Mouse (Mus musculus): ENCODE results near the gene Tssk1. TPM values are rescaled to one million over a fixed set of nuclear protein-coding genes. Genes with fewer than 3 reads are reported as not detected.

Tssk1 gene
- polyA plus RNA-seq (2014; fragmentation: Nextera tagmentation; extraction: Ambion mirVana), result 0.08 TPM in 1 of 2 replicates, not detected in the other

DNA sequence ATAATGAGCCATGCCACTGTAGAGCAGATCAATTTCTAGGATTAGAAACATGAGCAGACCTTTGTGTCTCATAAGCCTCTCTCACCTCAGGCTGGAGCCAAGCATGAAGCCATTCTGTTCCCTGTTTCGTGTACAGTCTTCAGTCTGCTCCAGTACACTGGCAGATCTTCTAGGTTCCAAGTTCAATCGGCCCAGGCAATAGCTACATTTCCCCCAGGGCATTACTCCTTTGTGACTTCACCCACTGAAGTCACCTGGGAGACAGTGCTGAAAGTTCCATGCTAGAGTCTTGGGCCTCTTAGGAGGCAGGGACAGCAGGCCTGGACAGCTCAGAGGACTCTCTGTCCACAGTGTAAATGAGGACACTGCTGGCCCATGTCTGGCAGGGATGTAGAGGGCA is at the start of gene Tssk1:
Gene Tssk1 (plus strand): TSS at position 301 of the 400 bp plus-strand sequence.
- 89% methylated on average over 2 of the region's 2 CpGs for WGBS
- no peaks in the 10 kb centered on the region for H3K9me3 ChIP-seq (ENCODE audit: control insufficient read depth, low read length)
- no peaks in the 10 kb centered on the region for H3K27me3 ChIP-seq (ENCODE audit: control insufficient read depth, insufficient read depth, low read length)
- no peak within 1 kb of the TSS for H3K9ac ChIP-seq (replicated peaks; ENCODE audit: low read depth, low read length)
- H3K4me1 ChIP-seq (ENCODE audit: control insufficient read depth, insufficient read depth, low read length), result peaks cover 17% of the 10 kb centered on the region
- no peak within 1 kb of the TSS for H3K4me2 ChIP-seq (ENCODE audit: low read depth, low read length)
- ATAC-seq (ENCODE audit: low read depth), result no peak
- no peak within 1 kb of the TSS for H3K27ac ChIP-seq (ENCODE audit: low read depth, low read length)
- H3K36me3 ChIP-seq (ENCODE audit: control insufficient read depth, insufficient read depth, low read length), result no peaks in the 10 kb centered on the region
- no peak within 1 kb of the TSS for H3K4me3 ChIP-seq (ENCODE audit: low read depth, low read length)

- Histone ChIP-seq H3K9me3 (ENCODE audit: control insufficient read depth, low read length) (no peaks in the 10 kb centered on the region), H3K27me3 (ENCODE audit: control insufficient read depth, insufficient read depth, low read length) (no peaks in the 10 kb centered on the region), H3K4me1 (ENCODE audit: control insufficient read depth, insufficient read depth, low read length) (no peaks in the 10 kb centered on the region), H3K27ac (ENCODE audit: low read depth, low read length) (no peak overlapping the region), H3K4me2 (ENCODE audit: low read depth, low read length) (no peak overlapping the region), H3K9ac (replicated peaks; ENCODE audit: low read depth, low read length) (no peak overlapping the region), H3K36me3 (ENCODE audit: control insufficient read depth, insufficient read depth, low read length) (peaks cover 65% of the 10 kb centered on the region), H3K4me3 (ENCODE audit: low read depth, low read length) (no peak overlapping the region)
- 96% methylated on average over 6 of the region's 6 CpGs for WGBS
- ATAC-seq (ENCODE audit: low read depth), result no peak
Observed at GRCm38 (mm10) chr16:17848431-17848830, 45.6 kb upstream of the Tssk1 start.

GRCm38 (mm10) chr16:17848928-17849327 is 45.1 kb upstream of the Tssk1 start:
- Histone ChIP-seq H3K27me3 (ENCODE audit: control insufficient read depth, insufficient read depth, low read length) (no peaks in the 10 kb centered on the region), H3K27ac (ENCODE audit: low read depth, low read length) (0 out of 2 replicates have a peak overlapping the region, but pooled peaks have one; percentile 30), H3K4me1 (ENCODE audit: control insufficient read depth, insufficient read depth, low read length) (no peaks in the 10 kb centered on the region), H3K4me3 (ENCODE audit: low read depth, low read length) (no peak overlapping the region), H3K9me3 (ENCODE audit: control insufficient read depth, low read length) (no peaks in the 10 kb centered on the region), H3K9ac (replicated peaks; ENCODE audit: low read depth, low read length) (no peak overlapping the region), H3K4me2 (ENCODE audit: low read depth, low read length) (no peak overlapping the region), H3K36me3 (ENCODE audit: control insufficient read depth, insufficient read depth, low read length) (peaks cover 62% of the 10 kb centered on the region)
- ATAC-seq (ENCODE audit: low read depth), result peak; percentile 81; the same call in 1 of the 2 replicates
- WGBS, result 20% methylated on average over 1 of the region's 1 CpGs

DNA sequence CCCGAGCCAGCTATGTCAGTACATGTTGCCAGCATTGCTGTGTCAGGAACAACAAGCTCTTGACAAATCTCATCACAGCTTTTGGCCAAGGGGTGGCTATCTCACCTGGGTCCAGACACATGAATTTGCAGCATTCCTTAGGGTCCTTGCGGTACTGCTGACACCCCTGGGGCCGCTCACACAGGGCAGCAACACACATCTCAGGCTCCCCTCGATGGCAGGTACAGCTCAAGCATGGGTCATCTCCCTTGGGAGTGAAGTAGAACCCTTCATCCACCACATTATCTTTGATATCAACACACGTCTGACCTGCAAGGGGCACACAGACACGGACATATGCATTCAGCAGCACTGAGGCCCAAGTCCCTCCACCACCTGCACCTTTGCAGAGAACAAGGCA is 44.5 kb upstream of the Tssk1 start:
- Histone ChIP-seq H3K27me3 (ENCODE audit: control insufficient read depth, insufficient read depth, low read length) (no peaks in the 10 kb centered on the region), H3K4me1 (ENCODE audit: control insufficient read depth, insufficient read depth, low read length) (no peaks in the 10 kb centered on the region), H3K9ac (replicated peaks; ENCODE audit: low read depth, low read length) (no peak overlapping the region), H3K4me2 (ENCODE audit: low read depth, low read length) (no peak overlapping the region), H3K36me3 (ENCODE audit: control insufficient read depth, insufficient read depth, low read length) (peaks cover 56% of the 10 kb centered on the region), H3K27ac (ENCODE audit: low read depth, low read length) (no peak overlapping the region), H3K4me3 (ENCODE audit: low read depth, low read length) (no peak overlapping the region), H3K9me3 (ENCODE audit: control insufficient read depth, low read length) (no peaks in the 10 kb centered on the region)
- ATAC-seq (ENCODE audit: low read depth), result 0 out of 2 replicates have a peak, but pooled peaks have one; percentile 34
- 89% methylated on average over 6 of the region's 6 CpGs for WGBS

DNA sequence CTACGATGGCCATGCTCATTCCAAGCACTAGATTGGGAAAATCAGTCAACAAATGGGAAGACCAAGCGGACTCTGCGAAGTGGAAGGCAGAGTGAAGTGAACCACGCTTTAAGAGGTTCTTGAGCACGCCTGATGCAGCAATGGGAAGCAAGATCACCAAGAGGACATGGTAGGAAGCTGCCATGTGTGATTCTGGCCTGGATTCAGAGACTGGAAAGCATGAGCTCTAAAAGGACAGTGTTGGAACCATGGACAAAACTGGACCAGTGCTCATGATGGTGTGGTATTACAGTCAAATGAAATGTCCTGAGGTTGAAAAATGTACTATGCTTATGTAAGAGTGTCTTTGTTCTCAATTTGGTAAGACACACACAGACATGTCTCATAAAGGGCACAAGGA is 42.7 kb upstream of the Tssk1 start:
- 96% methylated on average over 5 of the region's 5 CpGs for WGBS
- ATAC-seq (ENCODE audit: low read depth), result no peak
- H3K27me3 ChIP-seq (ENCODE audit: control insufficient read depth, insufficient read depth, low read length), result no peaks in the 10 kb centered on the region
- H3K4me2 ChIP-seq (ENCODE audit: low read depth, low read length), result no peak overlapping the region
- no peaks in the 10 kb centered on the region for H3K4me1 ChIP-seq (ENCODE audit: control insufficient read depth, insufficient read depth, low read length)
- H3K9me3 ChIP-seq (ENCODE audit: control insufficient read depth, low read length), result no peaks in the 10 kb centered on the region
- no peak overlapping the region for H3K4me3 ChIP-seq (ENCODE audit: low read depth, low read length)
- peaks cover 52% of the 10 kb centered on the region for H3K36me3 ChIP-seq (ENCODE audit: control insufficient read depth, insufficient read depth, low read length)
- no peak overlapping the region for H3K27ac ChIP-seq (ENCODE audit: low read depth, low read length)
- H3K9ac ChIP-seq (replicated peaks; ENCODE audit: low read depth, low read length), result no peak overlapping the region

DNA sequence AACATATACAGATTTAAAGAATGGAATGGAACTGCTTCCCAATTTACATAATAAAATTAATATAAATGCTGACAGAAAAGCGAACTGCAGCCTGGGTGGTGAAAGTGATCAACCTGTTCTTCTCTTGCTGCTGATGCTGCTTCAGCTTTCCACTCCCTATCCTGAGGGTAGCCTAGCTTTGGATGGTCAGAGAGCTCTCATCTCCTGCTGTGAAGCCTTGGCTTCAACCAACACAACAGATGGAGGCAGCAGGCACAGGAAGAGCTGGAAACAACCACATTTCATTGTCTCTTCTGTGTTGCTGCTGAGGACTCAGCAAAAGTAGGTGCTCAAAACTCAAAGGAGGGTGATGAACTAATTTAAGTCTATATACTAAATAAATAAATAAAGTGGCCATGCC is 42.2 kb upstream of the Tssk1 start:
- H3K36me3 ChIP-seq (ENCODE audit: control insufficient read depth, insufficient read depth, low read length), result peaks cover 52% of the 10 kb centered on the region
- no peaks in the 10 kb centered on the region for H3K27me3 ChIP-seq (ENCODE audit: control insufficient read depth, insufficient read depth, low read length)
- no peak for ATAC-seq (ENCODE audit: low read depth)
- 95% methylated on average over 1 of the region's 1 CpGs for WGBS
- H3K9ac ChIP-seq (replicated peaks; ENCODE audit: low read depth, low read length), result no peak overlapping the region
- no peak overlapping the region for H3K4me3 ChIP-seq (ENCODE audit: low read depth, low read length)
- no peaks in the 10 kb centered on the region for H3K4me1 ChIP-seq (ENCODE audit: control insufficient read depth, insufficient read depth, low read length)
- H3K9me3 ChIP-seq (ENCODE audit: control insufficient read depth, low read length), result no peaks in the 10 kb centered on the region
- no peak overlapping the region for H3K4me2 ChIP-seq (ENCODE audit: low read depth, low read length)
- no peak overlapping the region for H3K27ac ChIP-seq (ENCODE audit: low read depth, low read length)

GRCm38 (mm10) chr16:17853263-17853662 is 40.8 kb upstream of the Tssk1 start:
- no peaks in the 10 kb centered on the region for H3K4me1 ChIP-seq (ENCODE audit: control insufficient read depth, insufficient read depth, low read length)
- no peaks in the 10 kb centered on the region for H3K9me3 ChIP-seq (ENCODE audit: control insufficient read depth, low read length)
- H3K27me3 ChIP-seq (ENCODE audit: control insufficient read depth, insufficient read depth, low read length), result no peaks in the 10 kb centered on the region
- H3K4me2 ChIP-seq (ENCODE audit: low read depth, low read length), result no peak overlapping the region
- no peak overlapping the region for H3K4me3 ChIP-seq (ENCODE audit: low read depth, low read length)
- no peak overlapping the region for H3K27ac ChIP-seq (ENCODE audit: low read depth, low read length)
- 85% methylated on average over 2 of the region's 2 CpGs for WGBS
- H3K36me3 ChIP-seq (ENCODE audit: control insufficient read depth, insufficient read depth, low read length), result peaks cover 54% of the 10 kb centered on the region
- H3K9ac ChIP-seq (replicated peaks; ENCODE audit: low read depth, low read length), result no peak overlapping the region
- no peak for ATAC-seq (ENCODE audit: low read depth)

GRCm38 (mm10) chr16:17857157-17857556 is 36.9 kb upstream of the Tssk1 start:
- no peaks in the 10 kb centered on the region for H3K27me3 ChIP-seq (ENCODE audit: control insufficient read depth, insufficient read depth, low read length)
- H3K4me2 ChIP-seq (ENCODE audit: low read depth, low read length), result no peak overlapping the region
- H3K36me3 ChIP-seq (ENCODE audit: control insufficient read depth, insufficient read depth, low read length), result peaks cover 42% of the 10 kb centered on the region
- H3K4me1 ChIP-seq (ENCODE audit: control insufficient read depth, insufficient read depth, low read length), result no peaks in the 10 kb centered on the region
- H3K9me3 ChIP-seq (ENCODE audit: control insufficient read depth, low read length), result no peaks in the 10 kb centered on the region
- no peak overlapping the region for H3K4me3 ChIP-seq (ENCODE audit: low read depth, low read length)
- H3K27ac ChIP-seq (ENCODE audit: low read depth, low read length), result no peak overlapping the region
- no peak overlapping the region for H3K9ac ChIP-seq (replicated peaks; ENCODE audit: low read depth, low read length)
- ATAC-seq (ENCODE audit: low read depth), result no peak
- 95% methylated on average over 7 of the region's 7 CpGs for WGBS

DNA sequence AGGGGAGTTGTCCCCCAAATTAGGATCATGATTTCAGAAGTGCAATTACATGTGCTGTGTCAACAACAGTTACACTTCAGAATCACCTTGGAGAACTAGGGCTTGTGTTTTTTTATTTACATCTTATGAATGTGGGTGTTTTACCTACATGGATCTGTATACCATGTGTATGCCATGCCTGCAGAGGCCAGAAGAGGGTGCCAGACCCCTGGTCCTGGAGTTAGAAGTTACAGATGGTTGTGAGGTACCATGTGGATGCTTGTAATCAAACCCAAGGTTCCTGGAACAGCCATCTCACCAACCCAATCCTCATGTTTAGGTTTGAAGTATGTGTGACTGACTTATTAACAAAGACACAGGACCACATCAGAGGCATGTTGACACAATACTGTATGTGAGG is 35.4 kb upstream of the Tssk1 start:
- no peak overlapping the region for H3K27ac ChIP-seq (ENCODE audit: low read depth, low read length)
- no peaks in the 10 kb centered on the region for H3K4me1 ChIP-seq (ENCODE audit: control insufficient read depth, insufficient read depth, low read length)
- H3K9me3 ChIP-seq (ENCODE audit: control insufficient read depth, low read length), result no peaks in the 10 kb centered on the region
- no peak overlapping the region for H3K9ac ChIP-seq (replicated peaks; ENCODE audit: low read depth, low read length)
- H3K27me3 ChIP-seq (ENCODE audit: control insufficient read depth, insufficient read depth, low read length), result no peaks in the 10 kb centered on the region
- H3K36me3 ChIP-seq (ENCODE audit: control insufficient read depth, insufficient read depth, low read length), result peaks cover 39% of the 10 kb centered on the region
- H3K4me3 ChIP-seq (ENCODE audit: low read depth, low read length), result no peak overlapping the region
- peak; percentile 61 for ATAC-seq (ENCODE audit: low read depth)
- H3K4me2 ChIP-seq (ENCODE audit: low read depth, low read length), result no peak overlapping the region

Measured in neural tube, embryonic 14.5 days (tissue).